Mouse (Mus musculus) liver, adult 2 months (tissue): Measurements from ENCODE around the gene Coa6. TPM values are rescaled to one million over a fixed set of nuclear protein-coding genes. Genes with fewer than 3 reads are reported as not detected.

ENCODE experiments used
- DNase-seq: peaks from one replicate; pipeline ENCODE4 v3.0.0-alpha.2; 2011; ENCODE audit warnings: low read depth, low spot score; ENCODE audit errors: extremely low read depth
- H3K27ac ChIP-seq: fragments of 200-500 bp; replicated peaks from 2 replicates; pipeline ENCODE4 v1.5.1; 2012; ENCODE audit warnings: low read depth, mild to moderate bottlenecking, control low read depth, inconsistent platforms, low read length; ENCODE audit not compliant: insufficient read depth
- H3K27me3 ChIP-seq: fragments of 200-500 bp; 2 replicates; pipeline ENCODE4 v1.6.1; 2012; ENCODE audit warnings: mild to moderate bottlenecking, moderate library complexity, low read length, inconsistent platforms; ENCODE audit not compliant: control insufficient read depth, insufficient read depth
- H3K36me3 ChIP-seq: fragments of 200-500 bp; 2 replicates; pipeline ENCODE4 v1.6.1; 2012; ENCODE audit warnings: low read length, inconsistent platforms; ENCODE audit not compliant: control insufficient read depth, insufficient read depth
- H3K4me1 ChIP-seq: fragments of 200-500 bp; 2 replicates; pipeline ENCODE4 v1.6.1; 2011; ENCODE audit warnings: low read length; ENCODE audit not compliant: control insufficient read depth, insufficient read depth
- H3K4me3 ChIP-seq: fragments of 200-500 bp; 2 replicates; pipeline ENCODE4 v1.5.1; 2011; ENCODE audit warnings: low read depth, mild to moderate bottlenecking, control low read depth, low read length, moderate library complexity; ENCODE audit not compliant: insufficient read depth
- H3K79me2 ChIP-seq: fragments of 200-500 bp; 2 replicates; pipeline ENCODE4 v1.6.1; 2012; ENCODE audit warnings: inconsistent platforms, mild to moderate bottlenecking, low read length, moderate library complexity; ENCODE audit not compliant: control insufficient read depth, insufficient read depth
- H3K9ac ChIP-seq: fragments of 200-500 bp; 2 replicates; pipeline ENCODE4 v1.6.1; 2012; ENCODE audit warnings: low read depth, mild to moderate bottlenecking, control low read depth, inconsistent platforms, low read length
- CTCF ChIP-seq: fragments of 200-500 bp; IDR thresholded peaks from 2 replicates; pipeline ENCODE4 v1.5.1; 2011; ENCODE audit warnings: low read depth, low read length, control low read depth
- POLR2A ChIP-seq: fragments of 200-500 bp; IDR thresholded peaks from 2 replicates; pipeline ENCODE4 v1.6.1; 2011; ENCODE audit warnings: low read length, control low read depth; ENCODE audit not compliant: insufficient read depth; ENCODE audit errors: extremely low read depth
- WGBS: fragments of 180-500 bp; shearing (Covaris S2); methylation state at CpG from one replicate; pipeline ENCODE4 v1.1.7; 2018; 5-methylcytosine and 5-hydroxymethylcytosine counted together
- polyA plus RNA-seq: library from polyadenylated mRNA; depleted of rRNA; stranded (reverse); fragments of >200 nt; gene quantifications from 2 replicates; pipeline ENCODE4 v1.2.3, GENCODE M21; 2012
- total RNA-seq: library from RNA; depleted of rRNA; stranded (reverse); fragments of >200 nt; gene quantifications from 2 replicates; pipeline ENCODE4 v1.2.3, GENCODE M21; 2014

The Coa6 gene
- total and polyA plus RNA-seq, 2 experiments = 64.7 to 74.5 TPM

GRCm38 (mm10) chr8:126438937-126439336 is 16.6 kb downstream of the Coa6 start:
- Histone ChIP-seq H3K79me2 (no peaks in the 10 kb centered on the region), H3K36me3 (peaks cover 27% of the 10 kb centered on the region), H3K27ac (no peak overlapping the region), H3K4me1 (no peaks in the 10 kb centered on the region), H3K27me3 (no peaks in the 10 kb centered on the region), H3K4me3 (no peak overlapping the region), H3K9ac (no peak overlapping the region)
- no peak for DNase-seq
- TF ChIP-seq CTCF (no peak; the same call in 1 of the 2 replicates), POLR2A (no peak)
- WGBS = 75% methylated on average over 2 of the region's 2 CpGs

- peaks cover 36% of the 10 kb centered on the region for H3K36me3 ChIP-seq
- no peaks in the 10 kb centered on the region for H3K79me2 ChIP-seq
- DNase-seq = no peak
- 92% methylated on average over 8 of the region's 8 CpGs for WGBS
- TF ChIP-seq POLR2A (no peak), CTCF (no peak)
- no peak overlapping the region for H3K4me3 ChIP-seq
- no peaks in the 10 kb centered on the region for H3K27me3 ChIP-seq
- no peak overlapping the region for H3K9ac ChIP-seq
- H3K27ac ChIP-seq = no peak overlapping the region
- H3K4me1 ChIP-seq = no peaks in the 10 kb centered on the region
Observed at GRCm38 (mm10) chr8:126451158-126451557, 28.8 kb downstream of the Coa6 start.

- Histone ChIP-seq H3K27me3 (no peaks in the 10 kb centered on the region), H3K4me3 (no peak overlapping the region), H3K36me3 (peaks cover 17% of the 10 kb centered on the region), H3K4me1 (no peaks in the 10 kb centered on the region), H3K9ac (no peak overlapping the region), H3K27ac (no peak overlapping the region), H3K79me2 (no peaks in the 10 kb centered on the region)
- DNase-seq = no peak
- WGBS = 94% methylated on average over 7 of the region's 7 CpGs
- TF ChIP-seq CTCF (no peak), POLR2A (no peak)
Observed at GRCm38 (mm10) chr8:126455383-126455782, 33.1 kb downstream of the Coa6 start.

GRCm38 (mm10) chr8:126460274-126460673 is 38.0 kb downstream of the Coa6 start:
- 57% methylated on average over 3 of the region's 3 CpGs for WGBS
- peak; percentile 9 for DNase-seq
- H3K4me1 ChIP-seq = 0 out of 2 replicates have a peak, but pooled peaks cover 5% of the 10 kb centered on the region
- peak; percentile 81 for TF ChIP-seq CTCF
- no peak for TF ChIP-seq POLR2A
- peaks cover 6% of the 10 kb centered on the region; the same call in 1 of the 2 replicates for H3K36me3 ChIP-seq
- H3K27me3 ChIP-seq = no peaks in the 10 kb centered on the region
- H3K4me3 ChIP-seq = no peak overlapping the region
- H3K27ac ChIP-seq = no peak overlapping the region
- H3K9ac ChIP-seq = no peak overlapping the region
- no peaks in the 10 kb centered on the region for H3K79me2 ChIP-seq

- DNase-seq = no peak
- Histone ChIP-seq H3K27me3 (no peaks in the 10 kb centered on the region), H3K4me3 (no peak overlapping the region), H3K4me1 (0 out of 2 replicates have a peak, but pooled peaks cover 5% of the 10 kb centered on the region), H3K9ac (no peak overlapping the region), H3K79me2 (no peaks in the 10 kb centered on the region), H3K27ac (no peak overlapping the region), H3K36me3 (peaks cover 10% of the 10 kb centered on the region; the same call in 1 of the 2 replicates)
- no peak for TF ChIP-seq POLR2A
- TF ChIP-seq CTCF = no peak
- WGBS = 86% methylated on average over 7 of the region's 7 CpGs
Observed at GRCm38 (mm10) chr8:126461735-126462134, 39.4 kb downstream of the Coa6 start.

- Histone ChIP-seq H3K36me3 (peaks cover 13% of the 10 kb centered on the region; the same call in 1 of the 2 replicates), H3K79me2 (no peaks in the 10 kb centered on the region), H3K4me1 (0 out of 2 replicates have a peak, but pooled peaks cover 5% of the 10 kb centered on the region), H3K27ac (no peak overlapping the region), H3K4me3 (no peak overlapping the region), H3K27me3 (no peaks in the 10 kb centered on the region), H3K9ac (no peak overlapping the region)
- WGBS = 26% methylated on average over 7 of the region's 7 CpGs
- TF ChIP-seq CTCF (no peak), POLR2A (no peak)
- peak; percentile 36 for DNase-seq
Observed at GRCm38 (mm10) chr8:126464071-126464470, 41.8 kb downstream of the Coa6 start.
